Mouse (Mus musculus): ENCODE results near the gene Ackr4.

Ackr4 gene

DNA sequence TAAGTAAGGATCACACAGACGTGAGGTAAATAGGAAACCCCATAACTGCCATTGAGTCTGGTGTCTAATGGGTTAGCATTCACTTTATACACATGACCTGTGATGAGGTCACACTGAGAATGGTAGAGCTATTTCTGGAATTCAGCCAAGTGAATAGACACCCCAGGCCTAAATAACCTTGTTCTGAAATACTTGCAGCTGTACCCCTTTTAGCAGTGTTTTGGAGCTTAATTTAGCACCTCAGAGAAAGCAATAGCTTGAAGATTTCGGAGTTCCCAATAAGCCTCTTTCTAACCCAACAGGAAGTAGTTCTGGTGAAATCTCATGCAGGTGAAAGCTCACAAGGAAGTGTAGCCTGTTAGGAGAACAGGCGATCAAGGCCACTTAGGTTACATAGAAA, at the start of gene Ackr4:
Ackr4 (minus strand) TSS at position 101 of the 400 bp plus-strand sequence.
- no peak for DNase-seq (ENCODE audit: low spot score)

DNA sequence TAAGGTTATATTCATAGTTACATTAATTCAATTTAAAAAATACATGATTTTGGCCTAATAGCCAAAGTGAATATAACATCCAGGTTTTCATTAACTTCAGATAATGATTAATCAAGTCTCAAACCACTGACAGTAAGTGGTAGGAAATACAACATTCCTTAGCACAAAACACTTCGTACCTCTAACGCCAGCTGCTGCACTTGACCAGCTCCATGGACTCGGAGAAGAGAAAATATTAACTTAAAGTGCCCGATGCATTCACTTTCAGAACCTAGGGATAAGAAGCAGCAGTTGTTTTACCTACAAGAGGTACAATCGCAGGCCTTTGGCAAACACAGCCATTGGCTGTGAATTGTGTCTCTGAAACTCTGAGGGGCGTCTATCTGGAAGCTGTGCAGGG, 45.6 kb upstream of the Ackr4 start:
- DNase-seq (ENCODE audit: low spot score), result no peak

DNA sequence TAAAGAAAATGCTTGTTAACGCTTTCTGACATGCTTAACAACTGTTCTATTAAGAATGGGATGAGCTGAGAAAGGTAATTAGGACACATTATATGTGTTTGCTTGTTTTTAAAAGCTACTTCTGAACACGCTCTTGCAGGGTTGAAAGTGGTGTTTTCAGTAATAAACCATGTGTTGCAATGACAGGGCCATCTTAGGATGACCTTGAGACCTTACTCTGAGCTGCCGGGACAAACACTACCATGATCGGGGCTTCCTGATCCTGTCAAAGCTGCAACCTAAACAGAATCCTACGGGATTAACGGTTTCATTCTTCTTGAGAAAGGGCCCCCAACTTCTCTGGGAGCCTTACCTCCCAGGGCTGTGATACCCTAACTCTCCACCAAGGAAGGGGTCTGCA, 44.9 kb upstream of the Ackr4 start:
- DNase-seq (ENCODE audit: low spot score), result no peak

DNA sequence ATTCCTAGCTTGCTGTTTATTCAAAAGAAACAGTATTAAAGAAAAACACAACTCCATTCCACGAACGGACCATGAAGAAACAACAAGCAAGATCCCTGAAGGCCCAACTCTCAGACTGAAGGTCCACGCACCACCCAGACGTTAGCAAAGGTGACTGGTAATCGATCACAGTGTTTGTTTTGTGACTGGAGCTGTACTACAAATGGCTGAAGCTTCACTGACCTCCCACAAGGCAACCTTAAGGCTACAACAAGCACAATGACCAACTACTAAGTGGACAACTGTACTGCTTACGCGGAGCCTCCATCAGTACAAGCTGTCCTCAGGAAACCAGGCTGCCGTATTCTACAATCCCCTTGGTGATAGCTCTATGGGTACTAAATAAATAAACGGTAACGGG, 43.3 kb upstream of the Ackr4 start:
- DNase-seq (ENCODE audit: low spot score), result no peak

DNA sequence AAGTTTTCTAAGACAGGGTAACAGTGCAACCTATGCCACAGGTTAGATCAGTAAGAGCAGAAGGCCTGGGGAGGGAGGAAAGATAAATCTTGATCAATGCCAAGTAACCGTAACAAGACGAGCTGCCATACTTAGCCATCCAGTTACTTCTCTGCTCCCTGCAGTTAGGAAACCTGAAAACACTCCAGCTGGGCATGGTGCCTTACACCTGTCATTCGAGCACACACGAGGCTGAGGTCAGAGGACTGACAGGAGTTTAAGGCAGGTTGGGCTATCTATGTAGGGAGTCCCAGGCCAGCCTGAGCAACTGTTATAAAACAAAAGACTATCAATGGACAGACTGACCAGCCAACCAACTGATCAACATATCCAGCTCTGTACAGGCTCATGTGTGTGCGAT, 39.2 kb upstream of the Ackr4 start:
- no peak for DNase-seq (ENCODE audit: low spot score)

DNA sequence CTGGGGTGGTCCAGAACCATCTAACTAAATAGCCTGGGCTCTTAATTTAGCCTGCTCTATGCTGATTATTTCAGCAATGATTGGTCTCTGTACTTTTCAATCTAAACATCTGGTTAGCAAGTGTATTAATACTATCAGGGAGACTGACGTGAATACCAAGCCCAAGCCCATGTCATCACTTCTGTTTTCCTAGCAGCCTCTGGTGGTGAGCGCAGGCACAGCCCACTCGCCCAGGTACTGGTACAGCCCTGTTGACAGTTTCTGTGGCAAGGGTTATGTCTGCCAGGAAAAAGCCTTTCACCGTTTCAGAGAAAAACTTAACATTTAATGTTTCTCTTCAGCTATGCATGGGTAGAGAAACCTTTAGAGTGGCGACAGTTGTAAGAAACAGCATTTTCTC, 37.5 kb upstream of the Ackr4 start:
- DNase-seq (ENCODE audit: low spot score), result no peak

DNA sequence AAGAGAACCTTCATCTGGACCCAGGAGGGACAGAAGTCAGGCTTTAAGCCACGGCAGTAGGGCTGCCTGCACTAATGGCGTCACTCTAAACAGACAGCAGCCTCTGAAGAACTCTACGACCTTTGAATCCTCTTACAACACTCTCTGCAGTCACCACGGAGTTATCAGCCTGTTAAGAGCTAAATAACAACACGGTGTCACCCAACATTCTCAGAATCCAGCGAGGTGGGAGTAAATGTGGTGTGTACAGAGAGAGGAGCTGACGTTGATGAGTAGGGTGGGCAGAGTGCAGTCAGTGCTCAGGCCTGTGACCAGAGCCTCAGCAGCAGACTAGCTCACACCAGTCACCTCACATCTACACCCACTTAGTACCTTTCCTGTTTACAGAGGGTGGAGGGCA, 34.4 kb upstream of the Ackr4 start:
- DNase-seq (ENCODE audit: low spot score), result no peak

DNA sequence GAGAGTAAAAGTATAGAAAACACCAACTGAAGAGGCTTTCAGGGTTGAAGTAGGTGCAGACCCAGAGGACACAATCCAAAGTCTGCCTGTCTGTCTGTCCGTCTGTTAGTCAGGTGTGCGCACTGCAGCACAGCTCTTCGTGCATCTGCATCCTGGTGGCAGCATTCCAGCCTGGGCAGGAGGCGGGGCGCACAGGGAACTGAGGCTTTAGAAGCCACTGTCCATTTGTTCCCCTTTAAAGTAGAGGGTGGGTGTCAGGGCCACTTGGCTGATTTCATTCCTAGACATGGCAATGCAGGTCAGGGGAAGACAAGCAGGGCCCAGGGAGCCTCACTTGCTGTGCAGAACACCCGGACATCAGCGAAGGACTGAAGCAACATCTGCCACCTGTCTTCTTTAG, 30.6 kb upstream of the Ackr4 start:
- no peak for DNase-seq (ENCODE audit: low spot score)

DNA sequence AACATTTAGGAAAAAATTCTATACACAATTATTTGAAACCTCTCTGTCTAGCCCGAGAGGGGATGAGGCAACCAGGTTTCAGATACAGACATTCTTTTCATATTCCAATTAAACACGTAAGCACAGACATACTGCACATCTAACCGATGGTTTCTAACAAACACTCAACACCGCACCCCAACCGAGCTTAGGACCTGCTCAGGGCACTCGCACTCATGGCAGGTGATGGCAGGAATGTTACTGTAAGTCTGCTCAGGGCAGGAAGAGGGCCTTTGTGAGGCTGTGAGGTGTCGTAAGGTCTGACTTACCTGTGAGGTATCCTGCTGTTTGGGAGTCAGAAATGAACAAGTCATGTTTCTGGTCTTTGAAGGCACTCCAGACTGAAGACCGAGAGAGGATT, 29.8 kb upstream of the Ackr4 start:
- no peak for DNase-seq (ENCODE audit: low spot score)

DNA sequence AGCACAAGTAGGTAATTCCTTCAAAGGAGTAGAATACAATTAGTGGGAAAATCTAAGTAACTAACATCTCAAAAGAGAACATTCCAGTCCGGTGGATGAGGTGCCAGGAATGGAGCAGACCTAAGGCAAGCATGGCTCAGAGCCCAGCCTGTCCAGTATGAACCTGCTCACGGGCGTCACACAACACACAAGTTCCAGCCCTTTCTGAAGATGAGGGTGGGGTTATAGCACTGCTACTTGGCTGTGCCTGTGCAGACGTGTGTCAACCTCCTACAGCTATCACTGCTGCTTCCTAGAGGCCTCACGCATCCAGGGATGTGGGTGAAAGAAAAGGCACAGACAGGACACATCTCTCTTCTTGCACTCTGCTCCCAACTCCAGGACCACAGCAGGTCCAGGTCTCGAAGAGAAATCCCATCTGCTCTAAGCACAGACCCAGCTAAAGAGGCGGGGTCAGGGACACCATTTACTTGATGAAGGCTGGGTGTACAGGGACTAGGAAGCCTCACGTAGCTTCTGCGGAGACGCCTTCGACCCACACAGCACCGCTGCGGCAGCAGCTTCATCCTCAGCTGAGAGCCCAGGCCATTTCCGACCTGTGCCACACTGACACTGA, 28.5 kb upstream of the Ackr4 start:
- no peak for DNase-seq (ENCODE audit: low spot score)

DNA sequence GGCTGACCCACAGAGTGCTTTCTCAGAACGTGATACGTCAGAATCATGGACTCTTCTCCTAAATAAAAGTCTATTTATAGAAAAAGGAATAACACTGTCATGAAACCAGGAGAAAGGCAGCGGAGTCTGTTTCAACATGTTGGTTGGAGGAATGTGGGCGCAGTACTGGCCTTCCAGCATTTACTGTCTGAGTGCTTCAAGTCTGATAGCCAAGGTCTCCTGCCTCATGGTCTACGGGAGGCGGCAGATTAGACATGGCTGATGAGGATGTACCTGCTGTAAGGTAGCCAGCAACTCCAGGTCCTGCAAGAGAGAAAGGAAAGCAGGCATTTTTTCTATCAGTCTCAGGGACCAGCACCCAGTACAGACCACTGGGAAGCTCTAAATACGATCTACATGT, 25.4 kb upstream of the Ackr4 start:
- DNase-seq (ENCODE audit: low spot score), result no peak

DNA sequence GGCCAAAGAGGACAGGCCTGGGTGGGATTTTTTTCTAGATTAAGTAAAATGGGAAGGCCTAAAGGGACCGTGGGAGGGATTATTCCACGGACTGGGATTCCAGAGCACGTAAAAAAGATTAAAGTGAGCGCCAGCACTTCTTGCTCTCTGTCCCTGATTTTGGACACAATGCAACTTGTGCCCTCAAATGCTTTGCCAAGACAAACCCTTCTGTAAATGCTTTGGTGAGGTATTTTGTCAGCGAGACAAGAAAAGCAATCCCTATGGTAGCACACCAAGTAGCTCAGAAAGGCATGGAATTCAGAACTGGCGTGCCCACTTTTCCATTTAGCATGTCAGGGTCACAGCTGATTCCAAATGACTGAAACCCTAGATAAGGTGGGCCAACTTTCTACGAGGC, 22.2 kb upstream of the Ackr4 start:
- DNase-seq (ENCODE audit: low spot score), result no peak

DNA sequence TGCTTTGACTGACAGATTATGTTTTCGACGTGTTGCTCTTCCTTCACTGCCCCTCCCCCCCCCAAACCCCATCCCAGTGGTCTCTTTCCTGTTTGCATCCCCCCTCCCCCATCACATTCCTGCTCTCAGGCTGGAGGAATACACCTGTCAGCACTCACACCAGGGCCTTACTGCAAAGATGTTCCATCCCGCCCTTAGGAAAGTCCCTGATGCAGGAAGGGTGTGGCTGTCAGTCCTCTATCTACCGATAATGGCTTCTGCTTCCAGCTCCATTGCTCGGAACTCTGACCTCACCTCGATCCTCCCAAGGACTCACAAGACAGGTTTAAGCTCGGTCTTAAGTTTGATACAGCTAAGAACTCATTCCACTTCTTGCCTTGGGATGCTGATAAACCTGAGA, 19.9 kb upstream of the Ackr4 start:
- no peak for DNase-seq (ENCODE audit: low spot score)

DNA sequence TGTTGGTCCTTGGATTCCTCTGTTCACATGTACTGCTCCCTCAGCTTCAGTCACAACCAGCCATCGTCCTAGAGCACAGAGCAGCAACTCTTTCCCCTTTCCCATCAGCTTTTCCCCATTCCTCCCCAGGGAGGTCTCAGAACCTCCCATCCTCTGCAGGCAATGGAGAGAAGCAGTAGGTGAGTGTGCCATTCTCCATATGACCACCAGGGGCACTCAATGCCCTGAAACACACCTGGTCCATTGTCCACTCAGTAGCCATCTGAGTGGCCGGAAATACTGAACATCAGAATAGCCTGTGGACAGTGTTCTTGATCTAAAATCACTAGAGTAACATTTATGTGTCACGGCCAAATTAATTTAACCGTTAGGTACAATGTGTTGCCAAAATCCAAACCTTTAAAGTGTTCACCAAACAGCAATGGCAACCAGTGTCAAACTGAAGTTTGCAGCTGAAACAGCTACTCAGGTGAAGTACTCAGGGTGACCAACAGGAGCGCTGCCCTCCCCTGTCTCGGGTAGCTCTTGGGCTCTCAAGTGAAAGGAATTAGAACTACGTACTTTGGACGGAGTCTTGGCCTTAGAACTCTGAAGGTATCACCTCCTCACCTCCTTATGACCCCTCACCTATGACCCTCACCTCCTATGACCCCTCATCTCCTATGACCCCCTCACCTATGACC, 17.7 kb upstream of the Ackr4 start:
- no peak for DNase-seq (ENCODE audit: low spot score)

DNA sequence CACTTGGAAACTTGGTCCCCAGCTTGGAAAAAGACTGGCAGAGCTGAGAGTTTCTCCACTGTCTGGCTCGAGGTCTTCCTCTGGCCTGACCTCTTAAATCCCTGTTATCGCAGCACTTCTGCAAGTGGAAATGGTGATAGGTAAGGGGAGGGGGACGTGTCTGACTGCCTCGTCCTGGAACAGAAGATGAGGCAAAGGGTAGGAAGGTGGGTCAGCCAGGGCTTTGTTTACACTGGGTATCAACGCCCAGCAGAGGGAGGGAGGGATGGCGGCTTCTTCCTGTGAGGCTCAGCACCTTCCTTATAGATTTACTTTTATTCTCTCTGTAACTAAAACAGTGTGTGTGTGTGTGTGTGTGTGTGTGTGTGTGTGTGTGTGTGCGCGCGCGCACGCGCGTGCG, 16.1 kb upstream of the Ackr4 start:
- DNase-seq (ENCODE audit: low spot score), result no peak

DNA sequence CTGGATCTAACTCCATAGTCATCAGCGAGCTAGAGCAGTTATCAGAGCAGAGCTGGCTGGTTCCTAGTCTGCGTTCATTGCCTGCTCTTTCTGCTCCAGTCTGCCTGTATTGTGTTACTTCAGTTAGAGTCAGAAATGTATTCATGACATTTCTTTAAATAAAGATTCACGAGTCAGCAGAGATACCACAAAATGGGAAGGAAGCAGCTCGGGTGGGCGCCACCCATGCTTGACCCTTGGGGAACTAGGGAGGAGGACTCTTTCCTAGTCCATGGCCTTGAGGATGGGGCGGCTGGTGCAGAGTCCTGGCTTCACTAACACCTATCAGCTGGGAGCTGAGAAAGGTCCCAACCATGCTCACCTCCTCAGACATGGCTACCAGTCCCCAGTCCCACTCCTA, 13.6 kb upstream of the Ackr4 start:
- DNase-seq (ENCODE audit: low spot score), result no peak

DNA sequence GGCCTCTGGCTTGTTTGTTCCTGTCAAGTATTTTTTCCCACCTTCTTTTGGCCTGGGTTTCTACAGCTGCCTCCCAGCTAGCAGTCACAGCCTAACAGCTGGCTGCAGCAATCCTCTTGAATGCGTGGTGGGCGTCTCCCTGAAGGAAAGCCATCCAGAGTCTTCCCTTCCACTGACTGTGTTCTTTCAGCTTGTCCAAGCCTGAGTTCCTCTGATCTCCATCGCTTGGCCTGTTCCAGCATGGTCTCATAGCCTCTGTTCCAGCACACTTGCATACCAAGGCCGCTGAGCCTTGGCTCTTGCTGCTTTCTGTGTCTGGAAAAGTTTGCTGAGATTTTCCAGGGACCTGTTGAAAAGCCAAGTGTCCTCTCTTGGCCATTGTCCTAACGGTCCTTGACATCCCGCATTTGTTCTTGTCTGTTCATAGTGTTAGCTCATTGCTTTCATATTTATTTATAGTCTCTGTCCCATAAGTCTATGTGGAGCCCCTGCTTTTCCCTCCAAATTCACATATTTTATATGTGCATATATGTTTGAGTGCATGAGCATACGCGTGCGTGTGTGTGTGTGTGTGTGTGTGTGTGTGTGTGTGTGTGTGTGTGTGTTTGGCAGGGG, 3.5 kb upstream of the Ackr4 start:
- no peak for DNase-seq (ENCODE audit: low spot score)

DNA sequence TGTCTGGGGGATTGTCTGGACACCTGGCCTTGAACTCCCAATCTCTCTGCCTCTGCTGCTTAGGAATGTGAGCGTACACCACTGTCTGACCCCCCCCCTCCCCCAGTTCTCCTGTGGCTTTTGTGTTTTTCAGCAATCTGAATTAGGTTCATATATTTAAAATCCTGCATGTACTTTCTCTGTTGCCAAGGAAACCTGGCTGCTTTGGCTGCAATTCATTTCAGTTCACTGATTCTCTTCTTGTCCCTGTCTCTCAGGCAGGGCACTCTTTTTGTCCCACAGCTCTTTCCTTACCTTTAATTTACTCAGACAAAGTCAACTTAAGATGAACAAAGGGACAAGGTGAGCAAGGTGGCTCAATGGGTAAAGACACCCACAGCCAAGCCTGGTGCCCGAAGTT, 1.4 kb upstream of the Ackr4 start:
- DNase-seq (ENCODE audit: low spot score), result no peak

DNA sequence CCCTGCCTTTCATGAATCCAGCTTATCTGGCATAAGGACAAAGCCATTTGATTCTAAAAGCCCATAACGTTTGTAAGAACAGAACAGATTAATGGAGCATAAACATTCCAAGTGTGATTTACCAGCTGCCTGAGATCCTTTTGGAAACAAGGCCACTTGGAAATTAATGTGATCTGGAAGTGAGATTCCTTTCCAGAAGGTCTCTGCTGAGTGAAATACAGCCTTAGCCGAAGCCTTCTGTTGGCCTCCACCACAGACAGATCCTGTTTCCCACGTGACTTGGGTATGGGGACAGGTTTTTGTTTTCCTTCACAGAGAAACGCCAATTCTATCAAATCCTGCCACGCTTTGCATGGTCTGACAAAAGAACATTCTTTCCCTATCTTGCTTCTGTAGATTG, 3.1 kb downstream of the Ackr4 start:
- no peak for DNase-seq (ENCODE audit: low spot score)

DNA sequence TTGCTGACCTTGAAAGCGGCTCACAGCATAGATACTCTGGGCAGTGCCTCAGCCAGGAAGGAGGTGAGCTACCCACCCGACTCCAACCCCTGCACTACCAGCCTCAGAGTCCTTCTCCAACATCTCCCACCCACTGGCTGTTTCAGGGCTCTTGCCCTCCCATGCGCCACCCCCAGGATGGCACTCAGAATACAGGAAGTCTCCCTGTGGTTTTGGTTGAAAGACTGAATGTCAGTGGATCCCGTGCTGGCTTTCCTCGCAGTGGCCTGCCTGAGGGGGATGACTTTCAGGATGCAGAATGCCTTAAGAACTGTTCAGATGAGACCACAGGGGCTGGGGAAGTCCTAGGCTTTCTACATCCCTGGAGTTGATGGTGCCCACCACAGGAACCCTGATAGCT, 3.6 kb downstream of the Ackr4 start:
- no peak for DNase-seq (ENCODE audit: low spot score)

DNA sequence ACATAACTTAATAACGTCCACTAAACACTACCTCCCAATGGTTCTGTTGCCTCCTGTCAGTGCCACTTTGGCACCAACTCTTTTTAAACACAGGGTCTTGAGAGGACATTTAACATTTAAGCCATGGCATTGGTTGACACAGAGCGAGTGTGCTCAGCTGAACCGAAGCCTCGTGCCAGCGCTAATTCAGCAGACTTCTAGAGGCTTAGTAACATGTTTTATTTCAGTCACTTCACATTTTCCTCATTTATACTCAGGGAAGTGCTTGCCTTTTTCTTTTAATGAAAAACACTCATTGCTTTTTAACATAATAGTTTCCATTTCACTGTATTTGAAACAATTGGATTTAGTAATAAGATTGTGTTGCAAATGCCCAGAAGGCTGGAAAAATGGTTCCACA, 17.6 kb downstream of the Ackr4 start:
- DNase-seq (ENCODE audit: low spot score), result no peak

DNA sequence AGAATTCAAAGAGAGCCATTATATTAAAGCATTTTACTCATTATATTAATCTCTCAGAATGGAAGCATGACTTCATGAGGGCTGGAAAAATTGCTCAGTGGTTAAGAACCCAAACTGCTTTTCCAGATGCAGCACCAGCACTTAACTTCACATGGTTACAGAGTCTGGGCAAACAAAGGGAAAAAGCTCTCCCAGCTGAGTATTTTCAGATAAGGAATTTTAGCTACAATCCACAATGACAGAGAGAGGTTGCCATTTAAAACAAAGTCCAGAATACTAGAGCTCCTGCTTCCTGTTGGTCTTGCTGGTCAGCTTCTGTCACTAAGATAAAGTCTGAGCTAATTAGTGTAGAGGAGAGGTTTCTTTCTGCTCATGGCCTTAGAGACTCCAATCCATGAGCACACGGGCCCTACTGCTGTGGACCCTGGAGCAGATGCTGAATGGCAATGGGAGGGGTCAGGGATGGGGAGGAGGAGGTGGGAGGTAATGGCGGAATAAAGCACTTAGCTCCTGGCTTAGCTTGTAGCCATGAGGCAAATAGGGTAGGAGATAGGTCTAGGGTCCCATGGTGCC, 18.1 kb downstream of the Ackr4 start:
- no peak for DNase-seq (ENCODE audit: low spot score)

DNA sequence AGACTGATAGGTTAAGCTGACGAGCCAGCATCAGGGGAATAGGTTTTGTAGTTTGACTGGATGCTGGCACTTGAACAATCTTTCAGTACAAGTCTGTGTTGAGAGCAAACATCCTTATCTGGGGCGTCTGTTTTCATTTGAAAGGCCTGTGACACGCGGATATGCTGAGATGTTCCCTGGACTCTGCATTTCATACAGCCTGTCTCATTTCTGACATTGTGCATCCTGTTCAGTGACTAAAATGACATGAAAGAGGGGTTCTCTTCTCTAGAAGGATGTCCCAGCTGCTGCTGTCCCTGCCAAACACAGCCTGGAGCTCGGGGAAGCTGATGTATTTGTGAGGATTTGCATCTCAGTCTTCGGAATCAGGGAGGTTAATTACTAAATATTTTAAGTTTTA, 19.3 kb downstream of the Ackr4 start:
- no peak for DNase-seq (ENCODE audit: low spot score)

DNA sequence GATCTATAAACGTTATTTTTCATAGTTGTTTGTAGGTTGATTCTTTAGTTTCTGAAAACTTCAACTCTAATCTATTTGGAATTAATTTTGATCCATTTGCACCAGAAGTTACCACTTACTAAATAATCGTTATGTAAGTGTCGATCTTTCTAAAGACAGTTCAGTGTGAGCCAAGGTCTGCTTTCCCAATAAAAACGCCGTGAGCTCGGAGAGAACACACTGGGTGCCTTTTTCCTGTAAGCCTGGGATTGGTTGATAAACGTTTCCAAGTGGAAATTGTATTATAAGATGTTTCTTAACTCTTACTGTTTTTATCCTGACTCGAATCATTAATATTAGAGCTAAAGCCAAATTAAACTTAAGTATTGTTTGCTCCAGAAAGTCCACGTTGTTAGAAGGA, 19.8 kb downstream of the Ackr4 start:
- DNase-seq (ENCODE audit: low spot score), result no peak
